In genomic region chr12:15758866-15759265, GRCm38 (mm10) we compare ENCODE assay signal across 9 mouse cellular contexts. TPM values are rescaled to one million over a fixed set of nuclear protein-coding genes. Genes with fewer than 3 reads are reported as not detected.
DNase-seq lines count a peak whose midpoint lies in the region; ATAC-seq lines count a peak whose summit lies in the region.
"Had no signal": no experiment of that assay in that cellular context is flagged by ENCODE, and none has a peak within 500 bp of the region (broad histone marks: within the 10 kb centered on the region; RNA-seq: fewer than 3 reads in every experiment).

No protein-coding gene starts in this region.

- ATAC-seq in CD4-positive, CD25-positive, alpha-beta regulatory T cell, adult 4 months: no peak

- DNase-seq in heart, adult 11 months: peak; percentile 83
- DNase-seq in heart, adult 9 months (ENCODE audit: low spot score in 2 of 2): no peak
- DNase-seq in cerebellum, postnatal 10 days: peak; percentile 57 to 70
- DNase-seq in layer of hippocampus, adult 9-11 months: peak; percentile 87
- DNase-seq in right cerebral cortex, adult 2 months (ENCODE audit: low spot score in 2 of 2): peak; percentile 61 to 64
- DNase-seq in urinary bladder, adult 18-20 months (ENCODE audit: low spot score in 2 of 2): no peak
- DNase-seq in ovary, postnatal 36 days (ENCODE audit: low spot score): no peak
- DNase-seq: B cell, adult 2 months had no signal

RNA-seq across cellular contexts. Expression of gene Trib2, which starts 57.9 kb away (rescaled TPM):
- 10 to 100 TPM; 76.7 to 80.4 TPM for polyA plus RNA-seq in CD4-positive, CD25-positive, alpha-beta regulatory T cell, adult 4 months (2017; shearing (Covaris generic))

Comparison
In these comparisons a context has a peak if more than half of its experiments do, and no peak if none do; other contexts are left out.
1. DNase-seq: peak in heart, adult 11 months (single experiment), cerebellum, postnatal 10 days (2 of 2), layer of hippocampus, adult 9-11 months (single experiment) and right cerebral cortex, adult 2 months (2 of 2); none in heart, adult 9 months (0 of 2), urinary bladder, adult 18-20 months (0 of 2) and ovary, postnatal 36 days (single experiment).